Mouse (Mus musculus): ENCODE data around the gene Pih1d1. TPM values are rescaled to one million over a fixed set of nuclear protein-coding genes. Genes with fewer than 3 reads are reported as not detected.

Gene Pih1d1
- polyA plus RNA-seq, 1 experiment from 2014 or later, result 42.3 TPM

GRCm38 (mm10) chr7:45117566-45117965, 36.5 kb upstream of the Pih1d1 start:
- Histone ChIP-seq H3K4me3 (ENCODE audit: low read depth, low read length) (no peak overlapping the region), H3K4me1 (ENCODE audit: control insufficient read depth, low read depth, low read length) (peaks cover 29% of the 10 kb centered on the region), H3K36me3 (ENCODE audit: control insufficient read depth, insufficient read depth) (peaks cover 23% of the 10 kb centered on the region), H3K9ac (ENCODE audit: low read depth, low read length) (no peak overlapping the region; the same call in 1 of the 2 replicates), H3K4me2 (ENCODE audit: low read depth, low read length) (no peak overlapping the region), H3K27ac (ENCODE audit: low read length) (no peak overlapping the region), H3K27me3 (ENCODE audit: control insufficient read depth, insufficient read depth, low read depth, low read length) (no peaks in the 10 kb centered on the region), H3K9me3 (replicated peaks; ENCODE audit: control insufficient read depth, low read length) (no peaks in the 10 kb centered on the region)
- WGBS (ENCODE audit: insufficient replicate concordance), result 56% methylated on average over 8 of the region's 8 CpGs
- ATAC-seq (ENCODE audit: low read depth), result no peak

- no peak for ATAC-seq (ENCODE audit: low read depth)
- Histone ChIP-seq H3K4me1 (ENCODE audit: control insufficient read depth, low read depth, low read length) (peaks cover 30% of the 10 kb centered on the region), H3K9me3 (replicated peaks; ENCODE audit: control insufficient read depth, low read length) (no peaks in the 10 kb centered on the region), H3K27ac (ENCODE audit: low read length) (no peak overlapping the region), H3K4me3 (ENCODE audit: low read depth, low read length) (no peak overlapping the region), H3K27me3 (ENCODE audit: control insufficient read depth, insufficient read depth, low read depth, low read length) (no peaks in the 10 kb centered on the region), H3K9ac (ENCODE audit: low read depth, low read length) (no peak overlapping the region), H3K4me2 (ENCODE audit: low read depth, low read length) (no peak overlapping the region), H3K36me3 (ENCODE audit: control insufficient read depth, insufficient read depth) (peaks cover 26% of the 10 kb centered on the region)
- WGBS (ENCODE audit: insufficient replicate concordance), result 64% methylated on average over 6 of the region's 6 CpGs
Measured at GRCm38 (mm10) chr7:45118336-45118735, 35.8 kb upstream of the Pih1d1 start.

GRCm38 (mm10) chr7:45119780-45120709, 34.1 kb upstream of the Pih1d1 start:
- no peak overlapping the region for H3K4me2 ChIP-seq (ENCODE audit: low read depth, low read length)
- H3K4me3 ChIP-seq (ENCODE audit: low read depth, low read length), result no peak overlapping the region
- peaks cover 28% of the 10 kb centered on the region for H3K4me1 ChIP-seq (ENCODE audit: control insufficient read depth, low read depth, low read length)
- no peaks in the 10 kb centered on the region for H3K9me3 ChIP-seq (replicated peaks; ENCODE audit: control insufficient read depth, low read length)
- H3K27ac ChIP-seq (ENCODE audit: low read length), result no peak overlapping the region
- no peak overlapping the region for H3K9ac ChIP-seq (ENCODE audit: low read depth, low read length)
- peaks cover 26% of the 10 kb centered on the region for H3K36me3 ChIP-seq (ENCODE audit: control insufficient read depth, insufficient read depth)
- ATAC-seq (ENCODE audit: low read depth), result no peak
- no peaks in the 10 kb centered on the region for H3K27me3 ChIP-seq (ENCODE audit: control insufficient read depth, insufficient read depth, low read depth, low read length)
- 49% methylated on average over 5 of the region's 5 CpGs for WGBS (ENCODE audit: insufficient replicate concordance)

- Histone ChIP-seq H3K27me3 (ENCODE audit: control insufficient read depth, insufficient read depth, low read depth, low read length) (no peaks in the 10 kb centered on the region), H3K27ac (ENCODE audit: low read length) (no peak overlapping the region), H3K4me3 (ENCODE audit: low read depth, low read length) (no peak overlapping the region), H3K4me2 (ENCODE audit: low read depth, low read length) (no peak overlapping the region), H3K9me3 (replicated peaks; ENCODE audit: control insufficient read depth, low read length) (no peaks in the 10 kb centered on the region), H3K4me1 (ENCODE audit: control insufficient read depth, low read depth, low read length) (peaks cover 33% of the 10 kb centered on the region), H3K9ac (ENCODE audit: low read depth, low read length) (no peak overlapping the region), H3K36me3 (ENCODE audit: control insufficient read depth, insufficient read depth) (peaks cover 38% of the 10 kb centered on the region)
- WGBS (ENCODE audit: insufficient replicate concordance), result 27% methylated on average over 8 of the region's 8 CpGs
- ATAC-seq (ENCODE audit: low read depth), result no peak
Measured at GRCm38 (mm10) chr7:45121404-45121803, 32.7 kb upstream of the Pih1d1 start.

GRCm38 (mm10) chr7:45121966-45122365, 32.1 kb upstream of the Pih1d1 start:
- Histone ChIP-seq H3K36me3 (ENCODE audit: control insufficient read depth, insufficient read depth) (peaks cover 43% of the 10 kb centered on the region), H3K4me1 (ENCODE audit: control insufficient read depth, low read depth, low read length) (peaks cover 39% of the 10 kb centered on the region), H3K27ac (ENCODE audit: low read length) (no peak overlapping the region), H3K9me3 (replicated peaks; ENCODE audit: control insufficient read depth, low read length) (no peaks in the 10 kb centered on the region), H3K9ac (ENCODE audit: low read depth, low read length) (no peak overlapping the region), H3K27me3 (ENCODE audit: control insufficient read depth, insufficient read depth, low read depth, low read length) (no peaks in the 10 kb centered on the region), H3K4me2 (ENCODE audit: low read depth, low read length) (no peak overlapping the region), H3K4me3 (ENCODE audit: low read depth, low read length) (no peak overlapping the region)
- ATAC-seq (ENCODE audit: low read depth), result no peak

- 62% methylated on average over 15 of the region's 15 CpGs for WGBS (ENCODE audit: insufficient replicate concordance)
- peak overlapping the region; percentile 77 for H3K4me3 ChIP-seq (ENCODE audit: low read depth, low read length)
- H3K4me2 ChIP-seq (ENCODE audit: low read depth, low read length), result peak overlapping the region; percentile 77
- no peak overlapping the region for H3K27ac ChIP-seq (ENCODE audit: low read length)
- ATAC-seq (ENCODE audit: low read depth), result no peak
- peaks cover 48% of the 10 kb centered on the region for H3K36me3 ChIP-seq (ENCODE audit: control insufficient read depth, insufficient read depth)
- no peaks in the 10 kb centered on the region for H3K9me3 ChIP-seq (replicated peaks; ENCODE audit: control insufficient read depth, low read length)
- H3K9ac ChIP-seq (ENCODE audit: low read depth, low read length), result peak overlapping the region; percentile 79; the same call in 1 of the 2 replicates
- H3K27me3 ChIP-seq (ENCODE audit: control insufficient read depth, insufficient read depth, low read depth, low read length), result no peaks in the 10 kb centered on the region
- peaks cover 46% of the 10 kb centered on the region for H3K4me1 ChIP-seq (ENCODE audit: control insufficient read depth, low read depth, low read length)
Measured at GRCm38 (mm10) chr7:45122561-45123185, 31.4 kb upstream of the Pih1d1 start.

GRCm38 (mm10) chr7:45123186-45123570, 30.9 kb upstream of the Pih1d1 start:
- ATAC-seq (ENCODE audit: low read depth), result no peak
- WGBS (ENCODE audit: insufficient replicate concordance), result 7% methylated on average over 12 of the region's 12 CpGs
- H3K9ac ChIP-seq (ENCODE audit: low read depth, low read length), result peak overlapping the region; percentile 79
- no peaks in the 10 kb centered on the region for H3K27me3 ChIP-seq (ENCODE audit: control insufficient read depth, insufficient read depth, low read depth, low read length)
- H3K27ac ChIP-seq (ENCODE audit: low read length), result no peak overlapping the region
- peaks cover 48% of the 10 kb centered on the region for H3K36me3 ChIP-seq (ENCODE audit: control insufficient read depth, insufficient read depth)
- peak overlapping the region; percentile 77 for H3K4me3 ChIP-seq (ENCODE audit: low read depth, low read length)
- H3K4me1 ChIP-seq (ENCODE audit: control insufficient read depth, low read depth, low read length), result peaks cover 46% of the 10 kb centered on the region
- H3K4me2 ChIP-seq (ENCODE audit: low read depth, low read length), result peak overlapping the region; percentile 77
- no peaks in the 10 kb centered on the region for H3K9me3 ChIP-seq (replicated peaks; ENCODE audit: control insufficient read depth, low read length)

GRCm38 (mm10) chr7:45124224-45125143, 29.6 kb upstream of the Pih1d1 start, which contains the start of gene Rps11:
TSS of gene Rps11 (minus strand) at chr7:45124439.
- under 1% methylated on average over 59 of the region's 59 CpGs for WGBS (ENCODE audit: insufficient replicate concordance)
- H3K4me1 ChIP-seq (ENCODE audit: control insufficient read depth, low read depth, low read length), result peaks cover 49% of the 10 kb centered on the region
- H3K36me3 ChIP-seq (ENCODE audit: control insufficient read depth, insufficient read depth), result peaks cover 48% of the 10 kb centered on the region

More at GRCm38 (mm10) chr7:45124224-45125143, 29.6 kb upstream of the Pih1d1 start, which contains the start of gene Rps11:
- peak; percentile 80 for ATAC-seq (ENCODE audit: low read depth)
- H3K4me2 ChIP-seq (ENCODE audit: low read depth, low read length), result peak within 1 kb of the TSS; percentile 77
- no peaks in the 10 kb centered on the region for H3K9me3 ChIP-seq (replicated peaks; ENCODE audit: control insufficient read depth, low read length)
- peak within 1 kb of the TSS; percentile 77 for H3K4me3 ChIP-seq (ENCODE audit: low read depth, low read length)
- peak within 1 kb of the TSS; percentile 87 for H3K27ac ChIP-seq (ENCODE audit: low read length)
- H3K27me3 ChIP-seq (ENCODE audit: control insufficient read depth, insufficient read depth, low read depth, low read length), result no peaks in the 10 kb centered on the region
- peak within 1 kb of the TSS; percentile 79 for H3K9ac ChIP-seq (ENCODE audit: low read depth, low read length)
